Mouse (Mus musculus) limb, embryonic 15.5 days (tissue): ENCODE results near the gene Dtx3. TPM values are rescaled to one million over a fixed set of nuclear protein-coding genes. Genes with fewer than 3 reads are reported as not detected.

Experiments
- ATAC-seq: fragments of 200-750 bp; cut with Nextera tagmentation; 2 replicates; pipeline ENCODE4 v1.8.0; 2017; ENCODE audit warnings: low read depth, moderate TSS enrichment; ENCODE audit not compliant: insufficient number of reproducible peaks, low FRiP score, low TSS enrichment
- H3K27ac ChIP-seq: fragments of 300-500 bp; sonication (generic); 2 replicates; pipeline ENCODE4 v1.5.1; 2015; ENCODE audit warnings: moderate library complexity, mild to moderate bottlenecking, inconsistent platforms
- H3K27me3 ChIP-seq: fragments of 300-500 bp; sonication (generic); 2 replicates; pipeline ENCODE4 v1.6.1; 2015; ENCODE audit warnings: inconsistent platforms
- H3K36me3 ChIP-seq: fragments of 300-500 bp; sonication (generic); 2 replicates; pipeline ENCODE4 v1.6.1; 2015; ENCODE audit warnings: inconsistent platforms
- H3K4me1 ChIP-seq: fragments of 300-500 bp; sonication (generic); 2 replicates; pipeline ENCODE4 v1.6.1; 2015; ENCODE audit warnings: inconsistent platforms
- H3K4me2 ChIP-seq: fragments of 300-500 bp; sonication (generic); 2 replicates; pipeline ENCODE4 v1.6.1; 2015; ENCODE audit warnings: mild to moderate bottlenecking, inconsistent platforms
- H3K4me3 ChIP-seq: fragments of 300-500 bp; sonication (generic); 2 replicates; pipeline ENCODE4 v1.5.1; 2015; ENCODE audit warnings: mild to moderate bottlenecking, inconsistent platforms
- H3K9ac ChIP-seq: fragments of 300-500 bp; sonication (generic); 2 replicates; pipeline ENCODE4 v1.6.1; 2015; ENCODE audit warnings: inconsistent platforms
- H3K9me3 ChIP-seq: fragments of 300-500 bp; sonication (generic); 2 replicates; pipeline ENCODE4 v1.6.1; 2016; ENCODE audit warnings: inconsistent platforms
- WGBS: fragments of 180-500 bp; shearing (Covaris S2); methylation state at CpG from one replicate; pipeline ENCODE4 v1.1.7; 2015; 5-methylcytosine and 5-hydroxymethylcytosine counted together
- polyA plus RNA-seq: library from polyadenylated mRNA; unstranded; fragments of >200 nt; fragmentation: Nextera tagmentation; extraction: Ambion mirVana; gene quantifications from 2 replicates; pipeline ENCODE4 v1.2.1, GENCODE M21; 2015

Gene Dtx3
- polyA plus RNA-seq, 1 experiment from 2014 or later, result 140 TPM

GRCm38 (mm10) chr10:127147135-127147534 is 48.4 kb downstream of the Dtx3 start:
- 82% methylated on average over 6 of the region's 6 CpGs for WGBS
- H3K4me2 ChIP-seq, result no peak overlapping the region
- H3K4me3 ChIP-seq, result no peak overlapping the region
- H3K9ac ChIP-seq, result no peak overlapping the region
- ATAC-seq, result no peak
- 0 out of 2 replicates have a peak, but pooled peaks cover 3% of the 10 kb centered on the region for H3K27me3 ChIP-seq
- no peaks in the 10 kb centered on the region for H3K9me3 ChIP-seq
- no peaks in the 10 kb centered on the region for H3K36me3 ChIP-seq
- no peak overlapping the region for H3K27ac ChIP-seq
- H3K4me1 ChIP-seq, result no peaks in the 10 kb centered on the region

GRCm38 (mm10) chr10:127145303-127145702 is 50.2 kb downstream of the Dtx3 start:
- Histone ChIP-seq H3K4me1 (no peaks in the 10 kb centered on the region), H3K4me2 (no peak overlapping the region), H3K27ac (no peak overlapping the region), H3K4me3 (no peak overlapping the region), H3K36me3 (no peaks in the 10 kb centered on the region), H3K9me3 (no peaks in the 10 kb centered on the region), H3K9ac (no peak overlapping the region), H3K27me3 (0 out of 2 replicates have a peak, but pooled peaks cover 3% of the 10 kb centered on the region)
- ATAC-seq, result no peak
- WGBS, result 76% methylated on average over 5 of the region's 5 CpGs

- H3K4me3 ChIP-seq, result no peak overlapping the region
- no peak overlapping the region for H3K9ac ChIP-seq
- no peaks in the 10 kb centered on the region for H3K9me3 ChIP-seq
- no peak overlapping the region for H3K27ac ChIP-seq
- 77% methylated on average over 7 of the region's 7 CpGs for WGBS
- no peak for ATAC-seq
- H3K36me3 ChIP-seq, result no peaks in the 10 kb centered on the region
- H3K4me1 ChIP-seq, result no peaks in the 10 kb centered on the region
- H3K4me2 ChIP-seq, result no peak overlapping the region
- no peaks in the 10 kb centered on the region for H3K27me3 ChIP-seq
Measured at GRCm38 (mm10) chr10:127144536-127144935, 51.0 kb downstream of the Dtx3 start.

- H3K27me3 ChIP-seq, result no peaks in the 10 kb centered on the region
- H3K27ac ChIP-seq, result no peak overlapping the region
- H3K4me2 ChIP-seq, result no peak overlapping the region
- no peaks in the 10 kb centered on the region for H3K9me3 ChIP-seq
- H3K9ac ChIP-seq, result no peak overlapping the region
- H3K4me1 ChIP-seq, result no peaks in the 10 kb centered on the region
- 75% methylated on average over 8 of the region's 8 CpGs for WGBS
- ATAC-seq, result no peak
- H3K4me3 ChIP-seq, result no peak overlapping the region
- H3K36me3 ChIP-seq, result no peaks in the 10 kb centered on the region
Measured at GRCm38 (mm10) chr10:127143228-127143627, 52.3 kb downstream of the Dtx3 start.

- Histone ChIP-seq H3K27me3 (no peaks in the 10 kb centered on the region), H3K36me3 (no peaks in the 10 kb centered on the region), H3K27ac (no peak overlapping the region), H3K9ac (no peak overlapping the region), H3K4me2 (no peak overlapping the region), H3K9me3 (no peaks in the 10 kb centered on the region), H3K4me1 (no peaks in the 10 kb centered on the region), H3K4me3 (no peak overlapping the region)
- WGBS, result 79% methylated on average over 8 of the region's 8 CpGs
- no peak for ATAC-seq
Measured at GRCm38 (mm10) chr10:127141500-127141899, 54.0 kb downstream of the Dtx3 start.

- Histone ChIP-seq H3K4me1 (no peaks in the 10 kb centered on the region), H3K4me3 (no peak overlapping the region), H3K27ac (no peak overlapping the region), H3K9me3 (no peaks in the 10 kb centered on the region), H3K36me3 (no peaks in the 10 kb centered on the region), H3K9ac (no peak overlapping the region), H3K4me2 (no peak overlapping the region), H3K27me3 (no peaks in the 10 kb centered on the region)
- ATAC-seq, result no peak
- WGBS, result 80% methylated on average over 11 of the region's 11 CpGs
Measured at GRCm38 (mm10) chr10:127140971-127141370, 54.6 kb downstream of the Dtx3 start.

Other genes starting within 250 kb of the Dtx3 start
- gene Ctdsp2, start 217.0 kb downstream of the Dtx3 start, polyA plus RNA-seq, result 72.2 and 85.8 TPM in 2 replicates
- gene Avil, start 195.0 kb downstream of the Dtx3 start, polyA plus RNA-seq, result 0.50 and 0.71 TPM in 2 replicates
- gene Tsfm, start 164.9 kb downstream of the Dtx3 start, polyA plus RNA-seq, result 69.6 and 71.6 TPM in 2 replicates
- gene Mettl1, start 154.3 kb downstream of the Dtx3 start, polyA plus RNA-seq, result 58.6 and 61.8 TPM in 2 replicates
- 1.9 and 2.0 TPM in 2 replicates for gene Eef1akmt3, start 154.2 kb downstream of the Dtx3 start, polyA plus RNA-seq
- gene Cyp27b1, start 147.5 kb downstream of the Dtx3 start, polyA plus RNA-seq, result 0.12 and 0.32 TPM in 2 replicates
- 1.2 and 1.7 TPM in 2 replicates for gene March9, start 135.5 kb downstream of the Dtx3 start, polyA plus RNA-seq
- 1,296 and 1,322 TPM in 2 replicates for gene Cdk4, start 132.2 kb downstream of the Dtx3 start, polyA plus RNA-seq
- gene Tspan31, start 125.5 kb downstream of the Dtx3 start, polyA plus RNA-seq, result 161 and 175 TPM in 2 replicates
- gene Agap2, start 120.4 kb downstream of the Dtx3 start, polyA plus RNA-seq, result 0.10 and 0.72 TPM in 2 replicates
- 103 and 110 TPM in 2 replicates for gene Os9, start 74.6 kb downstream of the Dtx3 start, polyA plus RNA-seq
- gene B4galnt1, start 30.5 kb downstream of the Dtx3 start, polyA plus RNA-seq, result 12.3 and 12.4 TPM in 2 replicates
- gene Slc26a10, start 15.1 kb downstream of the Dtx3 start, polyA plus RNA-seq, result 1.2 and 1.7 TPM in 2 replicates
- gene Arhgef25, start 5.6 kb downstream of the Dtx3 start, polyA plus RNA-seq, result 115 and 118 TPM in 2 replicates
- gene Pip4k2c, start 15.9 kb upstream of the Dtx3 start, polyA plus RNA-seq, result 27.8 and 29.8 TPM in 2 replicates
- gene Kif5a, start 67.6 kb upstream of the Dtx3 start, polyA plus RNA-seq, result 2.5 TPM in 2 replicates
- gene Dctn2, start 70.6 kb upstream of the Dtx3 start, polyA plus RNA-seq, result 185 and 190 TPM in 2 replicates
- 14.1 and 16.2 TPM in 2 replicates for gene Mbd6, start 93.3 kb upstream of the Dtx3 start, polyA plus RNA-seq
- 105 and 111 TPM in 2 replicates for gene Mars, start 116.1 kb upstream of the Dtx3 start, polyA plus RNA-seq
- gene Arhgap9, start 126.2 kb upstream of the Dtx3 start, polyA plus RNA-seq, result 5.1 and 5.4 TPM in 2 replicates
- 13.4 and 13.7 TPM in 2 replicates for gene Gli1, start 146.2 kb upstream of the Dtx3 start, polyA plus RNA-seq
- gene Inhbe, start 158.7 kb upstream of the Dtx3 start, polyA plus RNA-seq, result 0.03 TPM in 1 of 2 replicates, not detected in the other
- not detected in 2 replicates for gene Inhbc, start 174.7 kb upstream of the Dtx3 start, polyA plus RNA-seq
- gene R3hdm2, start 184.6 kb upstream of the Dtx3 start, polyA plus RNA-seq, result 33.1 and 34.9 TPM in 2 replicates